Mouse (Mus musculus): ENCODE results near the gene Mapkapk5. TPM values are rescaled to one million over a fixed set of nuclear protein-coding genes. Genes with fewer than 3 reads are reported as not detected.

The Mapkapk5 gene
- polyA plus RNA-seq, 1 experiment, result 75.2 TPM

DNA sequence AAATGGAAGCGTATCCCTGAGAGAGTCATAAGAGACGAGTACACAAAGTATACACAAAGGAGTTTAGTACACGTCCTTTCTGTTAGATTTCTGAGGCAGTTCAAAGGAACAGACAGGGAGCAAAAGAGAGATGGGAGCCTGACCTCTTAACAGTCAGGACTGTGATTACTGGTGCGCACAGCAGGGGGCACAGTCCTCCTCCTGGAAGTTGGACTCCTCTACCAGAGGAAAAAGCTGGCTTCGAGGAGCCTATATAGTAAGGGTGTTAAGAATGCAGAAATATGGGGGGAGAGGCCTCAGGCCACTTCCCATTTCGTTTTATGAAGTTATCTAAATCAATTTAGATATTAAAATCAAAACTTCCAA is 808 bp upstream of the Mapkapk5 start:
- H3K4me3 ChIP-seq (ENCODE audit: low read depth, low read length), result peak overlapping the region; percentile 97
- H3K36me3 ChIP-seq (ENCODE audit: control insufficient read depth, insufficient read depth, low read length, poor library complexity, severe bottlenecking), result no peaks in the 10 kb centered on the region
- no peaks in the 10 kb centered on the region for H3K9me3 ChIP-seq (replicated peaks; ENCODE audit: control insufficient read depth, insufficient read depth, low read length, poor library complexity, severe bottlenecking)
- no peaks in the 10 kb centered on the region for H3K4me1 ChIP-seq (ENCODE audit: control insufficient read depth, insufficient read depth, low read length)
- H3K27ac ChIP-seq (ENCODE audit: insufficient read depth, low read length), result no peak overlapping the region
- H3K9ac ChIP-seq (ENCODE audit: low read depth, poor library complexity, severe bottlenecking), result peak overlapping the region; percentile 94
- no peaks in the 10 kb centered on the region for H3K27me3 ChIP-seq (ENCODE audit: control insufficient read depth, insufficient read depth, low read length, poor library complexity, severe bottlenecking)
- no peak for TF ChIP-seq EP300 (IDR thresholded peaks at IDR 0.05; ENCODE audit: insufficient read depth, low read depth, low read length)
- TF ChIP-seq CTCF (IDR thresholded peaks at IDR 0.05; ENCODE audit: low read depth, low read length), result peak; percentile 45

- H3K36me3 ChIP-seq (ENCODE audit: control insufficient read depth, insufficient read depth, low read length, poor library complexity, severe bottlenecking), result no peaks in the 10 kb centered on the region
- H3K9ac ChIP-seq (ENCODE audit: low read depth, poor library complexity, severe bottlenecking), result peak within 1 kb of the TSS; percentile 94
- H3K27me3 ChIP-seq (ENCODE audit: control insufficient read depth, insufficient read depth, low read length, poor library complexity, severe bottlenecking), result no peaks in the 10 kb centered on the region
- H3K27ac ChIP-seq (ENCODE audit: insufficient read depth, low read length), result 0 out of 2 replicates have a peak within 1 kb of the TSS, but pooled peaks have one; percentile 5
- H3K4me3 ChIP-seq (ENCODE audit: low read depth, low read length), result peak within 1 kb of the TSS; percentile 97
- no peaks in the 10 kb centered on the region for H3K4me1 ChIP-seq (ENCODE audit: control insufficient read depth, insufficient read depth, low read length)
- no peak for TF ChIP-seq CTCF (IDR thresholded peaks at IDR 0.05; ENCODE audit: low read depth, low read length)
- TF ChIP-seq POLR2A (IDR thresholded peaks at IDR 0.05; ENCODE audit: insufficient read depth, low read length), result no peak
- TF ChIP-seq EP300 (IDR thresholded peaks at IDR 0.05; ENCODE audit: insufficient read depth, low read depth, low read length), result no peak
- no peaks in the 10 kb centered on the region for H3K9me3 ChIP-seq (replicated peaks; ENCODE audit: control insufficient read depth, insufficient read depth, low read length, poor library complexity, severe bottlenecking)
Observed at GRCm38 (mm10) chr5:121544910-121545792, 554 bp downstream of the Mapkapk5 start, which contains the start of the genes Adam1a and Gm42878. Adam1a (minus strand) TSS chr5:121545482. Gm42878 (minus strand) TSS chr5:121545482.

DNA sequence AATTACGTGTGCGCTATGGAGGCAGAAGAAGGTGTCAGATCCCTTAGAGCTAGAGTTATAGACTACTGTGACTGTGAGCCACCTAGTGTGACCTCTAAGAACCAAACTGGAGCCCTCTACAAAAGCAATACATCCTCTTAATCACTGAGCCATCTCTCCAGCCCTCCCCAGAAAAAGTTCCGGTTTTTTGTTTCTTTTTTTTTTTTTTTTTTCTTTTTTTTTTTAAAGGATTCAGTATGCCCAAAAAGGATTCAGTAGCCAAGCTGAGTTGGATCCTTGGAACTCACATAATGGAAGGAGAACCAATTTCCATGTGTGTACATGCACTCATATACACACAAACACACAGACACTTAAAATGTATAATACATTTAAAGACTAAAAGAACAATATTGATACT is 2.3 kb downstream of the Mapkapk5 start:
- Histone ChIP-seq H3K4me3 (ENCODE audit: low read depth, low read length) (no peak overlapping the region), H3K9me3 (replicated peaks; ENCODE audit: control insufficient read depth, insufficient read depth, low read length, poor library complexity, severe bottlenecking) (no peaks in the 10 kb centered on the region), H3K27ac (ENCODE audit: insufficient read depth, low read length) (no peak overlapping the region), H3K4me1 (ENCODE audit: control insufficient read depth, insufficient read depth, low read length) (peaks cover 1% of the 10 kb centered on the region), H3K36me3 (ENCODE audit: control insufficient read depth, insufficient read depth, low read length, poor library complexity, severe bottlenecking) (0 out of 2 replicates have a peak, but pooled peaks cover under 1% of the 10 kb centered on the region), H3K9ac (ENCODE audit: low read depth, poor library complexity, severe bottlenecking) (no peak overlapping the region), H3K27me3 (ENCODE audit: control insufficient read depth, insufficient read depth, low read length, poor library complexity, severe bottlenecking) (no peaks in the 10 kb centered on the region)
- TF ChIP-seq EP300 (IDR thresholded peaks at IDR 0.05; ENCODE audit: insufficient read depth, low read depth, low read length) (no peak), CTCF (IDR thresholded peaks at IDR 0.05; ENCODE audit: low read depth, low read length) (no peak), POLR2A (IDR thresholded peaks at IDR 0.05; ENCODE audit: insufficient read depth, low read length) (no peak)

DNA sequence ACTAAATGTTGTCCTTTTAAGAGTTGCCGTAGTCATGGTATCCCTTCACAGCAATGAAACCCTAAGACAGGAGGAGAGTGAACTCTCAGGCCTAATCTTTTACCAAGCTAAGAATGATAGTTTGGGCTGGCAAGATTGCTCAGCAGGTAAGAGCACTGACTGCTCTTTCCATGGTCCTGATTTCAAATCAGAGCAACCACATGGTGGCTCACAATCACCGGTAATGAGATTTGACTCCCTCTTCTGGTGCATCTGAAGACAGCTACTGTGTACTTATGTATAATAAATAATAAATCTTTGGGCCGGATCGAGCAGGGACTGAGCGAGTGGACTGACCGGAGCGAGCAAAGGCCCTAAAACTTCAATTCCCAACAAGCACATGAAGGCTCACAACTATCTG is 4.5 kb downstream of the Mapkapk5 start:
- no peak for TF ChIP-seq CTCF (IDR thresholded peaks at IDR 0.05; ENCODE audit: low read depth, low read length)
- no peak for TF ChIP-seq EP300 (IDR thresholded peaks at IDR 0.05; ENCODE audit: insufficient read depth, low read depth, low read length)
- TF ChIP-seq POLR2A (IDR thresholded peaks at IDR 0.05; ENCODE audit: insufficient read depth, low read length), result no peak
- no peaks in the 10 kb centered on the region for H3K27me3 ChIP-seq (ENCODE audit: control insufficient read depth, insufficient read depth, low read length, poor library complexity, severe bottlenecking)
- no peaks in the 10 kb centered on the region for H3K9me3 ChIP-seq (replicated peaks; ENCODE audit: control insufficient read depth, insufficient read depth, low read length, poor library complexity, severe bottlenecking)
- H3K36me3 ChIP-seq (ENCODE audit: control insufficient read depth, insufficient read depth, low read length, poor library complexity, severe bottlenecking), result peaks cover 6% of the 10 kb centered on the region; the same call in 1 of the 2 replicates
- H3K9ac ChIP-seq (ENCODE audit: low read depth, poor library complexity, severe bottlenecking), result no peak overlapping the region
- H3K4me1 ChIP-seq (ENCODE audit: control insufficient read depth, insufficient read depth, low read length), result peaks cover 4% of the 10 kb centered on the region
- no peak overlapping the region for H3K27ac ChIP-seq (ENCODE audit: insufficient read depth, low read length)
- no peak overlapping the region for H3K4me3 ChIP-seq (ENCODE audit: low read depth, low read length)

- Histone ChIP-seq H3K27ac (ENCODE audit: insufficient read depth, low read length) (no peak overlapping the region), H3K9me3 (replicated peaks; ENCODE audit: control insufficient read depth, insufficient read depth, low read length, poor library complexity, severe bottlenecking) (no peaks in the 10 kb centered on the region), H3K4me3 (ENCODE audit: low read depth, low read length) (no peak overlapping the region), H3K9ac (ENCODE audit: low read depth, poor library complexity, severe bottlenecking) (no peak overlapping the region), H3K36me3 (ENCODE audit: control insufficient read depth, insufficient read depth, low read length, poor library complexity, severe bottlenecking) (peaks cover 6% of the 10 kb centered on the region), H3K4me1 (ENCODE audit: control insufficient read depth, insufficient read depth, low read length) (peaks cover 4% of the 10 kb centered on the region), H3K27me3 (ENCODE audit: control insufficient read depth, insufficient read depth, low read length, poor library complexity, severe bottlenecking) (no peaks in the 10 kb centered on the region)
- no peak for TF ChIP-seq EP300 (IDR thresholded peaks at IDR 0.05; ENCODE audit: insufficient read depth, low read depth, low read length)
- no peak for TF ChIP-seq POLR2A (IDR thresholded peaks at IDR 0.05; ENCODE audit: insufficient read depth, low read length)
- no peak for TF ChIP-seq CTCF (IDR thresholded peaks at IDR 0.05; ENCODE audit: low read depth, low read length)
Observed at GRCm38 (mm10) chr5:121540066-121540465, 5.6 kb downstream of the Mapkapk5 start.

DNA sequence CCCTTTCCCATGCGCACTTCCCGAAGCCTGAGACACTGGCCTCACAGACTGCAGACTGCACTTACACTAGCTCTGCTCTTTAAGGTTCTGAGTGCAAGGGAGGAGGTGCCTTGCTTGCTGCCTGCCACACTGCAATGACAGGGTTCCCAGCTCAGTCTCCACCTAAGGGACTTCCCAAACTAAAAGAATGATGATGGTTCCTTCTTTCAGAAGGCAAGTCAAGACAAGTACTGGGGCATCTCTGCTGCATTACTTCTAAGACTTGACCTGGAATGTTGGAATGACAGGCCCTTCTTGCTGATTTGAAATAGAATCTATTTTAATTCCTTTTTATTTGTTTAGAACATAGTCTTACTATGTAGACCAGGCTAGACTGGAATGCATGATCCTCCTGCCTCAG is 8.1 kb downstream of the Mapkapk5 start:
- Histone ChIP-seq H3K27me3 (ENCODE audit: control insufficient read depth, insufficient read depth, low read length, poor library complexity, severe bottlenecking) (no peaks in the 10 kb centered on the region), H3K27ac (ENCODE audit: insufficient read depth, low read length) (peak overlapping the region; percentile 86), H3K36me3 (ENCODE audit: control insufficient read depth, insufficient read depth, low read length, poor library complexity, severe bottlenecking) (peaks cover 16% of the 10 kb centered on the region), H3K4me1 (ENCODE audit: control insufficient read depth, insufficient read depth, low read length) (peaks cover 4% of the 10 kb centered on the region), H3K9me3 (replicated peaks; ENCODE audit: control insufficient read depth, insufficient read depth, low read length, poor library complexity, severe bottlenecking) (no peaks in the 10 kb centered on the region), H3K9ac (ENCODE audit: low read depth, poor library complexity, severe bottlenecking) (peak overlapping the region; percentile 1; the same call in 1 of the 2 replicates), H3K4me3 (ENCODE audit: low read depth, low read length) (no peak overlapping the region)
- no peak for TF ChIP-seq CTCF (IDR thresholded peaks at IDR 0.05; ENCODE audit: low read depth, low read length)
- TF ChIP-seq POLR2A (IDR thresholded peaks at IDR 0.05; ENCODE audit: insufficient read depth, low read length), result no peak
- TF ChIP-seq EP300 (IDR thresholded peaks at IDR 0.05; ENCODE audit: insufficient read depth, low read depth, low read length), result no peak

Measured in ES-Bruce4 (cell line).